Mouse (Mus musculus): ENCODE data around the gene Bcl2. TPM values are rescaled to one million over a fixed set of nuclear protein-coding genes. Genes with fewer than 3 reads are reported as not detected.
A peak's percentile ranks its signal among the peaks of the same experiment; 100 is the strongest.
"Not testable (repeated sequence)": the region's sequence is repeated elsewhere in the genome, so short reads cannot be mapped to it uniquely, and the experiment has no call there.

The Bcl2 gene
- polyA plus RNA-seq, 1 experiment from 2014 or later: 20.9 TPM

- peak; percentile 44; the same call in 1 of the 2 replicates for ATAC-seq (ENCODE audit: low FRiP score, low TSS enrichment)
- Histone ChIP-seq H3K4me3 (ENCODE audit: low read length) (no peak overlapping the region), H3K4me1 (ENCODE audit: control insufficient read depth, insufficient read depth, low read length) (peaks cover 7% of the 10 kb centered on the region; the same call in 1 of the 2 replicates), H3K9ac (ENCODE audit: low read depth, low read length) (no peak overlapping the region), H3K27me3 (ENCODE audit: control insufficient read depth, insufficient read depth, low read length) (no peaks in the 10 kb centered on the region), H3K27ac (ENCODE audit: low read depth, low read length) (no peak overlapping the region), H3K4me2 (replicated peaks; ENCODE audit: low read depth, low read length) (no peak overlapping the region), H3K36me3 (ENCODE audit: control insufficient read depth, insufficient read depth, low read length) (no peaks in the 10 kb centered on the region; the same call in 1 of the 2 replicates), H3K9me3 (ENCODE audit: control insufficient read depth, low read length) (no peaks in the 10 kb centered on the region)
- 78% methylated on average over 8 of the region's 8 CpGs for WGBS
Measured at GRCm38 (mm10) chr1:106541851-106542250, 172.2 kb downstream of the Bcl2 start.

DNA sequence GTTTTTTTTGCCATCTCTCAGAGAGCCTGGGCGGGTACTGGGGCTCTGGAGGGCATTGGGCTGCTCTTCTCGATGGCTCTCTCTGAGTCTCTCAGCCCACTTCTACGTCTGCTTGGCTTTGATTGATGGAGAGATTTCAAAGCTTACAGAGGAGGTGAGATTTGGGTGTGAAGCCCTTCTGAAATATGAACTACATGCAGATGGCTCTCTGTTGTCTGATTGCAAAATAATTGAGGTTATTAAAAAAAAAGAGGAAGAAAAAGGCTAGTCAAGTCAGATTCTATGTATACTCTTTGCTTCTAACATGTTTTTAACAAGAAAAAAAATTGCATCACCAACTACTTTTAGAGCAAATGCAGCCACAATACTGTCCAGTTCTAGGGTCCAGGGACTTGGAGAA, 173.9 kb downstream of the Bcl2 start:
- Histone ChIP-seq H3K9me3 (ENCODE audit: control insufficient read depth, low read length) (no peaks in the 10 kb centered on the region), H3K27ac (ENCODE audit: low read depth, low read length) (no peak overlapping the region), H3K4me2 (replicated peaks; ENCODE audit: low read depth, low read length) (no peak overlapping the region), H3K27me3 (ENCODE audit: control insufficient read depth, insufficient read depth, low read length) (no peaks in the 10 kb centered on the region), H3K36me3 (ENCODE audit: control insufficient read depth, insufficient read depth, low read length) (no peaks in the 10 kb centered on the region; the same call in 1 of the 2 replicates), H3K4me1 (ENCODE audit: control insufficient read depth, insufficient read depth, low read length) (peaks cover 7% of the 10 kb centered on the region; the same call in 1 of the 2 replicates), H3K4me3 (ENCODE audit: low read length) (no peak overlapping the region), H3K9ac (ENCODE audit: low read depth, low read length) (no peak overlapping the region)
- ATAC-seq (ENCODE audit: low FRiP score, low TSS enrichment): no peak
- 63% methylated on average over 3 of the region's 3 CpGs for WGBS

GRCm38 (mm10) chr1:106539029-106539428, 175.0 kb downstream of the Bcl2 start:
- Histone ChIP-seq H3K9me3 (ENCODE audit: control insufficient read depth, low read length) (no peaks in the 10 kb centered on the region), H3K9ac (ENCODE audit: low read depth, low read length) (no peak overlapping the region), H3K27ac (ENCODE audit: low read depth, low read length) (no peak overlapping the region), H3K27me3 (ENCODE audit: control insufficient read depth, insufficient read depth, low read length) (no peaks in the 10 kb centered on the region), H3K36me3 (ENCODE audit: control insufficient read depth, insufficient read depth, low read length) (no peaks in the 10 kb centered on the region; the same call in 1 of the 2 replicates), H3K4me1 (ENCODE audit: control insufficient read depth, insufficient read depth, low read length) (peaks cover 7% of the 10 kb centered on the region; the same call in 1 of the 2 replicates), H3K4me3 (ENCODE audit: low read length) (no peak overlapping the region), H3K4me2 (replicated peaks; ENCODE audit: low read depth, low read length) (no peak overlapping the region)
- ATAC-seq (ENCODE audit: low FRiP score, low TSS enrichment): no peak
- 92% methylated on average over 1 of the region's 1 CpGs for WGBS

DNA sequence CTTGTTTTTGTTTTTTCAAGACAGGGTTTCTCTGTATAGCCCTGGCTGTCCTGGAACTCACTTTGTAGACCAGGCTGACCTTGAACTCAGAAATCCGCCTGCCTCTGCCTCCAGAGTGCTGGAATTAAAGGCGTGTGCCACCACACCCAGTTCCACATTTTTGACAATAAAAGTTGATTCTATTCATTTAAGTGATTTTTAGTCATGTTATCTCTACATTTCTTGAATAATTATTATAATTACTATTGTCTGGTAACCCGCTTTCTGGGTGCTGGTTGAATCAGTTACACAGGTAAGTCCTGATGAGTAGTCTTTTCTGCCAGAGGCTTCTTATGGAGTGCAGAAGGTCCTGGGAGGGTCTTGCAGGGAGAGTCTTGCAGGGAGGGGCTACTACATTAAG, 179.2 kb downstream of the Bcl2 start:
- ATAC-seq (ENCODE audit: low FRiP score, low TSS enrichment); H3K36me3 ChIP-seq (ENCODE audit: control insufficient read depth, insufficient read depth, low read length); H3K9me3 ChIP-seq (ENCODE audit: control insufficient read depth, low read length); H3K4me2 ChIP-seq (replicated peaks; ENCODE audit: low read depth, low read length); H3K9ac ChIP-seq (ENCODE audit: low read depth, low read length); H3K27me3 ChIP-seq (ENCODE audit: control insufficient read depth, insufficient read depth, low read length); H3K4me1 ChIP-seq (ENCODE audit: control insufficient read depth, insufficient read depth, low read length); H3K4me3 ChIP-seq (ENCODE audit: low read length); H3K27ac ChIP-seq (ENCODE audit: low read depth, low read length): not testable (repeated sequence)
- 92% methylated on average over 3 of the region's 3 CpGs for WGBS

GRCm38 (mm10) chr1:106529570-106529969, 184.5 kb downstream of the Bcl2 start:
- Histone ChIP-seq H3K4me1 (ENCODE audit: control insufficient read depth, insufficient read depth, low read length) (no peaks in the 10 kb centered on the region), H3K27ac (ENCODE audit: low read depth, low read length) (no peak overlapping the region), H3K9ac (ENCODE audit: low read depth, low read length) (no peak overlapping the region), H3K9me3 (ENCODE audit: control insufficient read depth, low read length) (no peaks in the 10 kb centered on the region), H3K27me3 (ENCODE audit: control insufficient read depth, insufficient read depth, low read length) (no peaks in the 10 kb centered on the region), H3K4me2 (replicated peaks; ENCODE audit: low read depth, low read length) (no peak overlapping the region), H3K36me3 (ENCODE audit: control insufficient read depth, insufficient read depth, low read length) (no peaks in the 10 kb centered on the region), H3K4me3 (ENCODE audit: low read length) (no peak overlapping the region)
- no peak for ATAC-seq (ENCODE audit: low FRiP score, low TSS enrichment)
- 91% methylated on average over 9 of the region's 9 CpGs for WGBS

GRCm38 (mm10) chr1:106527537-106527936, 186.5 kb downstream of the Bcl2 start:
- H3K4me2 ChIP-seq (replicated peaks; ENCODE audit: low read depth, low read length): no peak overlapping the region

DNA sequence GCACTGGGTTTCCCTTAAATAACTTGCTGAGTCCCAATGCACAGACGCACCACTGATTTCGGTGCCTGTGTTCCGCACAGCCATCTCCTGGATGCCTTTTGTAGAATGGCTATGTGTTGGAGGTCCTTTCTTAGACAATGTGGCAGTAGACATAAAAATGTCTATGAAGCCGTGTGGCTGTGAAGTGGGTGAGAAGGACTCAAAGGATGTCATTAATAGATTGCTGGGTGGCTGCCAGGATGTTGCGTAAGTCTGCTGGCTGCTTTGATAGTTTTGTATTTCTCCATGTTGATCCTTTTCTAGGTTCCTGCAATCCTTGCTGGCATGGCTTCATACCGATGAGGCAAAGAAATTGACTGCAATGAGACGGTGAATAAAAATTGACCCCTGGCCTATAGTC, 187.3 kb downstream of the Bcl2 start:
- no peaks in the 10 kb centered on the region for H3K27me3 ChIP-seq (ENCODE audit: control insufficient read depth, insufficient read depth, low read length)
- no peaks in the 10 kb centered on the region for H3K36me3 ChIP-seq (ENCODE audit: control insufficient read depth, insufficient read depth, low read length)
- no peak for ATAC-seq (ENCODE audit: low FRiP score, low TSS enrichment)
- no peak overlapping the region for H3K9ac ChIP-seq (ENCODE audit: low read depth, low read length)
- no peak overlapping the region for H3K27ac ChIP-seq (ENCODE audit: low read depth, low read length)
- 84% methylated on average over 7 of the region's 7 CpGs for WGBS
- H3K9me3 ChIP-seq (ENCODE audit: control insufficient read depth, low read length): no peaks in the 10 kb centered on the region
- H3K4me3 ChIP-seq (ENCODE audit: low read length): no peak overlapping the region
- no peaks in the 10 kb centered on the region for H3K4me1 ChIP-seq (ENCODE audit: control insufficient read depth, insufficient read depth, low read length)
- H3K4me2 ChIP-seq (replicated peaks; ENCODE audit: low read depth, low read length): no peak overlapping the region

More at GRCm38 (mm10) chr1:106527537-106527936, 186.5 kb downstream of the Bcl2 start:
- no peak overlapping the region for H3K4me3 ChIP-seq (ENCODE audit: low read length)
- H3K4me1 ChIP-seq (ENCODE audit: control insufficient read depth, insufficient read depth, low read length): no peaks in the 10 kb centered on the region
- H3K27me3 ChIP-seq (ENCODE audit: control insufficient read depth, insufficient read depth, low read length): no peaks in the 10 kb centered on the region
- WGBS: 97% methylated on average over 1 of the region's 1 CpGs
- no peaks in the 10 kb centered on the region for H3K36me3 ChIP-seq (ENCODE audit: control insufficient read depth, insufficient read depth, low read length)
- no peaks in the 10 kb centered on the region for H3K9me3 ChIP-seq (ENCODE audit: control insufficient read depth, low read length)
- no peak for ATAC-seq (ENCODE audit: low FRiP score, low TSS enrichment)
- H3K27ac ChIP-seq (ENCODE audit: low read depth, low read length): no peak overlapping the region
- no peak overlapping the region for H3K9ac ChIP-seq (ENCODE audit: low read depth, low read length)

GRCm38 (mm10) chr1:106526112-106526511, 188.0 kb downstream of the Bcl2 start:
- H3K27me3 ChIP-seq (ENCODE audit: control insufficient read depth, insufficient read depth, low read length): no peaks in the 10 kb centered on the region
- H3K4me1 ChIP-seq (ENCODE audit: control insufficient read depth, insufficient read depth, low read length): no peaks in the 10 kb centered on the region
- no peaks in the 10 kb centered on the region for H3K9me3 ChIP-seq (ENCODE audit: control insufficient read depth, low read length)
- H3K4me3 ChIP-seq (ENCODE audit: low read length): no peak overlapping the region
- no peaks in the 10 kb centered on the region for H3K36me3 ChIP-seq (ENCODE audit: control insufficient read depth, insufficient read depth, low read length)
- no peak overlapping the region for H3K4me2 ChIP-seq (replicated peaks; ENCODE audit: low read depth, low read length)
- H3K27ac ChIP-seq (ENCODE audit: low read depth, low read length): no peak overlapping the region
- H3K9ac ChIP-seq (ENCODE audit: low read depth, low read length): no peak overlapping the region
- ATAC-seq (ENCODE audit: low FRiP score, low TSS enrichment): no peak
- WGBS: 85% methylated on average over 3 of the region's 3 CpGs

- 74% methylated on average over 6 of the region's 6 CpGs for WGBS
- H3K4me1 ChIP-seq (ENCODE audit: control insufficient read depth, insufficient read depth, low read length): no peaks in the 10 kb centered on the region
- no peak overlapping the region for H3K27ac ChIP-seq (ENCODE audit: low read depth, low read length)
- H3K36me3 ChIP-seq (ENCODE audit: control insufficient read depth, insufficient read depth, low read length): no peaks in the 10 kb centered on the region
- no peak overlapping the region for H3K9ac ChIP-seq (ENCODE audit: low read depth, low read length)
- no peak overlapping the region for H3K4me3 ChIP-seq (ENCODE audit: low read length)
- no peak for ATAC-seq (ENCODE audit: low FRiP score, low TSS enrichment)
- no peak overlapping the region for H3K4me2 ChIP-seq (replicated peaks; ENCODE audit: low read depth, low read length)
- H3K9me3 ChIP-seq (ENCODE audit: control insufficient read depth, low read length): no peaks in the 10 kb centered on the region
- H3K27me3 ChIP-seq (ENCODE audit: control insufficient read depth, insufficient read depth, low read length): no peaks in the 10 kb centered on the region
Measured at GRCm38 (mm10) chr1:106523741-106524140, 190.3 kb downstream of the Bcl2 start.
